Comparison of ENCODE assay signal across 9 mouse cellular contexts in genomic region chr4:46498976-46499375, GRCm38 (mm10). TPM values are rescaled to one million over a fixed set of nuclear protein-coding genes. Genes with fewer than 3 reads are reported as not detected.
DNase-seq lines count a peak whose midpoint lies in the region; TF ChIP-seq lines count a peak whose summit lies in the region.
"Had no signal": no experiment of that assay in that cellular context is flagged by ENCODE, and none has a peak within 500 bp of the region (broad histone marks: within the 10 kb centered on the region; RNA-seq: fewer than 3 reads in every experiment).

No protein-coding gene starts in this region.

- H3K36me3 ChIP-seq in heart, adult 2 months (ENCODE audit: control insufficient read depth, insufficient read depth, low read length), result no peaks in the 10 kb centered on the region
- peaks cover 74% of the 10 kb centered on the region for H3K36me3 ChIP-seq in heart, embryonic 10.5 days
- peaks cover 32% of the 10 kb centered on the region for H3K36me3 ChIP-seq in spleen, adult 2 months (ENCODE audit: control insufficient read depth, insufficient read depth, low read length)

- no peak overlapping the region for H3K9ac ChIP-seq in heart, adult 2 months (ENCODE audit: low read depth, low read length)
- H3K9ac ChIP-seq: heart, embryonic 15.5 days had no signal

- no peak overlapping the region for H3K4me3 ChIP-seq in heart, adult 2 months
- H3K4me3 ChIP-seq in heart, embryonic 10.5 days, result no peak overlapping the region
- H3K4me3 ChIP-seq in spleen, adult 2 months (ENCODE audit: extremely low read depth, insufficient read depth, insufficient read length), result no peak overlapping the region
- H3K4me3 ChIP-seq: heart, embryonic 15.5 days had no signal

- TF ChIP-seq POLR2A in heart, adult 2 months (IDR thresholded peaks at IDR 0.05; ENCODE audit: insufficient read depth, low read depth, low read length), result no peak
- no peak for TF ChIP-seq POLR2A in brain, embryonic 14.5 days (IDR thresholded peaks at IDR 0.05; ENCODE audit: borderline replicate concordance, extremely low read depth, insufficient read depth, insufficient read length, poor library complexity, severe bottlenecking)
- TF ChIP-seq POLR2A in spleen, adult 2 months (IDR thresholded peaks at IDR 0.05; ENCODE audit: low read depth, low read length), result no peak

- WGBS in heart, adult 2 months, result 21% methylated on average over 4 of the region's 4 CpGs
- 16% methylated on average over 4 of the region's 4 CpGs for WGBS in heart, embryonic 10.5 days
- 17% methylated on average over 4 of the region's 4 CpGs for WGBS in spleen, adult 2 months

- no peaks in the 10 kb centered on the region for H3K9me3 ChIP-seq in heart, embryonic 10.5 days
- H3K9me3 ChIP-seq: heart, embryonic 15.5 days had no signal

- H3K27ac ChIP-seq in heart, adult 2 months, result no peak overlapping the region
- H3K27ac ChIP-seq in heart, embryonic 10.5 days, result no peak overlapping the region
- H3K27ac ChIP-seq in spleen, adult 2 months (ENCODE audit: insufficient read depth, low read length), result no peak overlapping the region
- H3K27ac ChIP-seq: heart, embryonic 15.5 days had no signal

- no peaks in the 10 kb centered on the region for H3K27me3 ChIP-seq in heart, adult 2 months (ENCODE audit: control insufficient read depth, insufficient read depth, low read length)
- no peaks in the 10 kb centered on the region for H3K27me3 ChIP-seq in heart, embryonic 10.5 days (ENCODE audit: insufficient read depth, poor library complexity, severe bottlenecking)
- no peaks in the 10 kb centered on the region for H3K27me3 ChIP-seq in spleen, adult 2 months (ENCODE audit: control insufficient read depth, insufficient read depth, low read length)
- H3K27me3 ChIP-seq: heart, embryonic 15.5 days had no signal

- intact Hi-C loops in heart, adult 2 months (cut with DNase I), result loop anchor here (2.0 to 5.0 kb wide), 2 partner anchors 108 to 297 kb away; no protein-coding TSS in a partner anchor

- no peaks in the 10 kb centered on the region for H3K4me1 ChIP-seq in heart, adult 2 months (ENCODE audit: control insufficient read depth, insufficient read depth, low read length)
- H3K4me1 ChIP-seq in heart, embryonic 10.5 days, result peaks cover 12% of the 10 kb centered on the region; the same call in 1 of the 2 replicates
- H3K4me1 ChIP-seq in spleen, adult 2 months (ENCODE audit: control insufficient read depth, insufficient read depth, insufficient read length), result no peaks in the 10 kb centered on the region
- H3K4me1 ChIP-seq: heart, embryonic 15.5 days had no signal

- peak; percentile 94 for TF ChIP-seq CTCF in heart, adult 2 months (IDR thresholded peaks at IDR 0.05)
- TF ChIP-seq CTCF in brain, embryonic 14.5 days (IDR thresholded peaks at IDR 0.05; ENCODE audit: borderline replicate concordance, extremely low read depth, insufficient read depth, insufficient read length), result peak; percentile 77; the same call in 1 of the 2 replicates
- TF ChIP-seq CTCF in spleen, adult 2 months (IDR thresholded peaks at IDR 0.05; ENCODE audit: extremely low read depth, insufficient read depth, insufficient read length, insufficient replicate concordance), result peak; percentile 58; the same call in 1 of the 2 replicates

- H3K79me2 ChIP-seq in heart, adult 2 months (replicated peaks; ENCODE audit: control insufficient read depth, insufficient read depth, low read length), result no peaks in the 10 kb centered on the region

- no peak for DNase-seq in heart, adult 2 months
- DNase-seq in heart, embryonic 10.5 days (ENCODE audit: low spot score), result no peak
- DNase-seq in right cerebral cortex, postnatal 14 days, result peak; percentile 49
- DNase-seq in right cerebral cortex, adult 18-20 months, result no peak
- peak; percentile 37 for DNase-seq in brain, embryonic 14.5 days (ENCODE audit: low read depth)
- peak; percentile 44 for DNase-seq in kidney, postnatal 14 days
- DNase-seq in spleen, adult 2 months (ENCODE audit: low read depth in 1 of 2, low spot score in 2 of 2), result peak in 1 of 2 experiments; percentile 40
- no peak for DNase-seq in yolk sac, embryonic 10.5 days (ENCODE audit: low spot score)

- no peak for TF ChIP-seq EP300 in heart, adult 2 months (IDR thresholded peaks at IDR 0.05; ENCODE audit: insufficient read depth, low read depth, low read length)

RNA-seq across cellular contexts. Expression of gene Nans, which starts 9.9 kb away (rescaled TPM):
- total RNA-seq in heart, adult 2 months (2021), result 10 to 100 TPM; 11.3 to 16.4 TPM
- polyA plus RNA-seq in heart, adult 2 months (2012; rRNA removed), result 12.0 and 17.3 TPM in 2 replicates
- 78.3 and 89.1 TPM in 2 replicates for polyA plus RNA-seq in heart, embryonic 10.5 days (2016; fragmentation: Nextera tagmentation; extraction: Ambion mirVana)
- polyA plus RNA-seq in brain, embryonic 14.5 days (2012; rRNA removed), result 63.7 and 64.8 TPM in 2 replicates
- polyA plus RNA-seq in spleen, adult 2 months (2012; rRNA removed), result 19.7 and 22.6 TPM in 2 replicates

RNA-seq across cellular contexts. Expression of gene Trim14, which starts 37.0 kb away (rescaled TPM):
- 1 to 10 TPM; 2.5 to 2.9 TPM for total RNA-seq in heart, adult 2 months (2021)
- 1.5 and 2.1 TPM in 2 replicates for polyA plus RNA-seq in heart, adult 2 months (2012; rRNA removed)
- 0.86 and 2.4 TPM in 2 replicates for polyA plus RNA-seq in heart, embryonic 10.5 days (2016; fragmentation: Nextera tagmentation; extraction: Ambion mirVana)
- polyA plus RNA-seq in brain, embryonic 14.5 days (2012; rRNA removed), result 0.50 and 0.82 TPM in 2 replicates
- 26.9 and 45.0 TPM in 2 replicates for polyA plus RNA-seq in spleen, adult 2 months (2012; rRNA removed)

RNA-seq across cellular contexts. Expression of gene Anp32b, which starts 48.3 kb away (rescaled TPM):
- total RNA-seq in heart, adult 2 months (2021), result 10 to 100 TPM; 53.5 to 57.8 TPM
- 9.5 and 14.2 TPM in 2 replicates for polyA plus RNA-seq in heart, adult 2 months (2012; rRNA removed)
- polyA plus RNA-seq in heart, embryonic 10.5 days (2016; fragmentation: Nextera tagmentation; extraction: Ambion mirVana), result 246 and 343 TPM in 2 replicates
- polyA plus RNA-seq in brain, embryonic 14.5 days (2012; rRNA removed), result 28.6 and 65.2 TPM in 2 replicates
- 19.1 and 26.6 TPM in 2 replicates for polyA plus RNA-seq in spleen, adult 2 months (2012; rRNA removed)

Comparison
In these comparisons a context has a peak if more than half of its experiments do, and no peak if none do; other contexts are left out.
1. DNase-seq: peak in right cerebral cortex, postnatal 14 days (single experiment), brain, embryonic 14.5 days (single experiment) and kidney, postnatal 14 days (single experiment); none in heart, adult 2 months (0 of 2), heart, embryonic 10.5 days (single experiment), right cerebral cortex, adult 18-20 months (single experiment) and yolk sac, embryonic 10.5 days (single experiment).
2. Peak in every context shown above with its lines, with median percentiles within 50 percentile points of each other: CTCF ChIP-seq.